Mouse (Mus musculus): Measurements from ENCODE around the gene Chd4.
"Not testable (repeated sequence)": the region's sequence is repeated elsewhere in the genome, so short reads cannot be mapped to it uniquely, and the experiment has no call there.

Gene Chd4

GRCm38 (mm10) chr6:125095391-125096278 lies at the start of gene Chd4:
Gene Chd4, plus strand, starts transcription at chr6:125095981.
- DNase-seq = peak; percentile 96

- peak; percentile 85 for DNase-seq
Measured at GRCm38 (mm10) chr6:125046691-125047090, 49.1 kb upstream of the Chd4 start.

DNA sequence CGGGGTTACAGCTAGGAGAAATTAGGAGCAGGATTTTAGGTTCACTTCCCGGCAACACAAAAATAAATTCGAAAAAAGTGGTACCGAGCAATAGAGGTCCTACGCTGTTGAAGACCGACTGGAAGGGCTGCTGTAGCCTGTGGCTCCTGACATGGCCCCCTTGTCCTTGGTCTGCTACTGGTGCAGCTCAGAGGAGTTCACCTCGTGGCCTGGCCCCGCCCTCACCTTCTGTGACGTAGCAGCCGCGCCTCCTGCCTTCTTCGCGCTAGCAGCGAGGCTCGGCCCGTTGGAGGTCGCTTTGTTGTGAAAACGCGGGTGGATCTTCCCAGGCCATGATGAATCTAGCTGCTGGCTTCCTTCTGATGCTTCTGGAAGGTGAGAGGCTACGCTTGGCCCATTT lies 46.1 kb upstream of the Chd4 start, which contains the start of gene Acrbp:
TSS of gene Acrbp (plus strand) at position 12 of the 400 bp plus-strand sequence.
- DNase-seq = no peak

DNA sequence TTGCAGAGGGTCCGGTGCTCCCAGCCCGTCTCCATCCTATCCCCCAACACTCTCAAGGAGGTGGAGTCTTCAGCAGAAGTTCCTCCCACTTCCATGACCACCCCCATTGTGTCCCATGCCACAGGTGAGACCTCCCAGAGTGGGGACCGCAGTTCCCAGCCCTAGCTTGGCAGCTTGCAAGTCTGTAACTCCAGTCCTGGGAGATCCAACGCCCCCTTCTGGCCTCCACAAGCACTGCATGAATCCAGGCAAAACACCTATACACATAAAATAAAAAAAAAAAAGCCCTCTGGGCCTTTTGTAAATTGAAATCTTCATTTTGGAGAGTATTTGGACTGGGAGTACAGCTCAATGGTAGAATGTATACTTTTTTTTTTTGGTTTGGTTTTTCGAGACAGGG lies 44.5 kb upstream of the Chd4 start:
- no peak for DNase-seq

- no peak for DNase-seq
Measured at GRCm38 (mm10) chr6:125061493-125061892, 34.3 kb upstream of the Chd4 start.

DNA sequence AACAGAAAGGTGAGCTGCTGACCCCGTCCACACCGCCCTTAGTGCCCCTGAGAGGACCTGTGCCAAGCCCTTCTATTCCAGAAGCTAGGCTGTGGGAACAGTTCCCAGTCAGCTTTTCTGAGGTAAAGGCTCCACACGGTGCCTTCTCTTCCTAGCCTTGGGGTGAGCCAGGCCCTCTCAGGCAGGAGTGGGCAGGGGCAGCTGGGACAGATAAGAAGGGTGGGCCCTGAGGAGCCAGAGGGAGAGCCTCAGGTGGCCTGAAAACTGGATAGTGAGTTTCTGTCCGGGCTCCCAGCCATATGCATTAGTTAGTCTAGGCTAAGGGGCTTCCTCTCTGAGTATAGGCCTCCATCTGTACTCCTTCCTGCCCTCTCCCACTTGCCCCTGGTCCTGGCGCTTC lies 33.3 kb upstream of the Chd4 start:
- no peak for DNase-seq

DNA sequence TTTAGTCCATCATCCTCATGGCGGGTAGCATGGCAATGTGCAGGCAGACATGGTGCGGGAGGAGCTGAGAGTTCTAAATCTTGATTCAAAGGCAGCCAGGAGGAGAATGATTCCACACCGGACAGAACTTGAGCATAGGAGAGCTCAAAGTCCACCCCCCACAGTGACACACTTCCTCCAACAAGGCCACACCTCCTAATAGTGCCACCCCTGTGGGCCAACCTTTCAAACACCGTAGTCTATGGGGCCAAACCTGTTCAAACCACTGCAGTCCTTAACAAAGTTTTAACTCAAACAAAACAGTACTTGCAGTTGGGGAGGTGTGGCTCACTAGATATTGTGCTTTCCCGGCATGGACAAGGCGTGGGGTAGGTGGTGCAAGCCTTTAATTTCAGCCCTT lies 31.9 kb upstream of the Chd4 start:
- DNase-seq = no peak

DNA sequence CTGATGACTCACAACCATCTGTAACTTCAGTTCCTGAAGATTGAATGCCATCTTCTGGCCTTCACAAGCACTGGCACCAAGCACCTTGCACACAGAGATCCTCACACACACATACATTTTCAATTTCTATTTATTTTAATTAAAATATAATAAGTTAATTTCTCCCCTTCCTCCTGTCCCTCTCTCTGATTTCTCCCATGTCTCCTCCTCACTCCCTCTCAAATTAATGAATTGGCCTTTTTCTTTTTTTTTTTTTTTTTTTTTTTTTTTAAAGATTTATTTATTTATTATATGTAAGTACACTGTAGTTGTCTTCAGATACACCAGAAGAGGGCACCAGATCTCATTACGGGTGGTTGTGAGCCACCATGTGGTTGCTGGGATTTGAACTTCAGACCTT lies 30.6 kb upstream of the Chd4 start:
- not testable (repeated sequence) for DNase-seq

- DNase-seq = no peak
Measured at GRCm38 (mm10) chr6:125067571-125067995, 28.2 kb upstream of the Chd4 start, which contains the start of gene Lpar5. Gene Lpar5, plus strand, starts transcription at chr6:125067920.

DNA sequence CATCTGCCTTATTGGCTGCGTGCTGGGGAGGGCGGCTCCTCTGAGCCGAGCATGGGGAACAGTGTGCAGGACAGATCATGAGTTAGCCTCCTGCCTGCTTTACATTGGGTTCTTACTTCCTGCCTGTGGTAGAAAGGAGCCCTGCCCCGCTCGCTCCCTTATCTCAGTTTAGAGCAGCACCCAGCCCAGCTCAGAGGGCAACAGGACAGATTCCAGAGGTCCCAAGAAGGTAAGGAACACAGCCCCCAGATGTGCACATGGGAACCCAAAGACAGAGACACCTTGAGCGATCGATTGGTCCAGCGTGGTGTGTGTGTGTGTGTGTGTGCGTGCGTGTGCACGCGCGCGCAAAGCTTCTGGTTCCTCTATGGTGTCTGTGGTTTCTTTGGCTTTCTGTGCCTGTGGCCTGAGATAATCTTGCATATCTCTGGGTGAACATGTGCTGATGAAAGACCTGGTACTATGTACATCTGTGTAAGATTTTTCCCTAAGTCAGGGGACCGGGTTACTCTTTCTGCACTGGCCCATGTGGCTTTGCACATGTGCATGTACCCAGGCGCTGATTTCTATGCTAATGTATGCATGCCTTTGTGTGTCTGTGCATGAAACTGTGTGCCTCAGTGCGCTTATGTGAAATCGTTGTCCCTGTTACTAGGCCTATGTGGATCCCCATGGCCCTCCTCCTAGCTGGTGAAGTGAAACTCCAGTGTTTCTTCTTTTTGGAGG lies 24.4 kb upstream of the Chd4 start:
- DNase-seq = no peak

DNA sequence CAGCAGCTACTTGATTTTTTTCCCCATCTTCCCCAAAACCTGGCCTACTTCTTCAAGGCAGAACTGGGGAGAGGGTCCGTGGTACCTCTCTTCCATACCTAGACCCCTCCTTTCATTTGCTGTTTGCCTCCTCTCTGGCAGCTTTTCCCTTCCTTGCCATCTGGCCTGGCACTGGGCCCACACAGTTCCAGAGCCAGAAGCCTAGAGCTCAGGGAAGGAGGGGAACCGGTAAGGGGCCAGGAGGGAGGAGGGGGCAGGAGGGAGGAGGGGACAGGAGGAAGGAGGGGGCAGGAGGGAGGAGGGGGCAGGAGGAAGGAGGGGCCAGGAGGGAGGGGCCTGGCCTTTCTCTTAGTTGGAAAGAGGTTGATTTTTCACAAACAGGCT lies 23.9 kb upstream of the Chd4 start:
- peak; percentile 84 for DNase-seq

DNA sequence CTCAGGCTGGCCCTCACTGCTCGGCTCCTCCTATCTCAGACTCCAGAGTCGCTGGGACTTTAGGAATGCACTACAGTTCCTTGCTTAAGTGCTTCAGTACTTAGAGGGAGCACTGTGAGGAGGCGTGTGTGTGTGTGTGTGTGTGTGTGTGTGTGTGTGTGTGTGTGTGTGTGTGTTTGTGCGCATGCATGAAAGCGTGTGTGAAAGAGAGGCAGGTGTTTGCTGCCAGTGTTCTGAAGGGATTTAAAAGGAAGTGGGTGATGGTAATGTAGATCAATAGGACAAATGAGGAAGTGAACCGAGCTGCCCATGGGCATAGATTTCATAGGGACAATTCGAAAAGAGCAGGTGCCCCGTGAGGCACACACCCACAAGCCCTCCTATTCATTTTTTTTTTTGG lies 22.0 kb upstream of the Chd4 start:
- no peak for DNase-seq

- no peak for DNase-seq
Measured at GRCm38 (mm10) chr6:125081394-125081793, 14.4 kb upstream of the Chd4 start.

DNA sequence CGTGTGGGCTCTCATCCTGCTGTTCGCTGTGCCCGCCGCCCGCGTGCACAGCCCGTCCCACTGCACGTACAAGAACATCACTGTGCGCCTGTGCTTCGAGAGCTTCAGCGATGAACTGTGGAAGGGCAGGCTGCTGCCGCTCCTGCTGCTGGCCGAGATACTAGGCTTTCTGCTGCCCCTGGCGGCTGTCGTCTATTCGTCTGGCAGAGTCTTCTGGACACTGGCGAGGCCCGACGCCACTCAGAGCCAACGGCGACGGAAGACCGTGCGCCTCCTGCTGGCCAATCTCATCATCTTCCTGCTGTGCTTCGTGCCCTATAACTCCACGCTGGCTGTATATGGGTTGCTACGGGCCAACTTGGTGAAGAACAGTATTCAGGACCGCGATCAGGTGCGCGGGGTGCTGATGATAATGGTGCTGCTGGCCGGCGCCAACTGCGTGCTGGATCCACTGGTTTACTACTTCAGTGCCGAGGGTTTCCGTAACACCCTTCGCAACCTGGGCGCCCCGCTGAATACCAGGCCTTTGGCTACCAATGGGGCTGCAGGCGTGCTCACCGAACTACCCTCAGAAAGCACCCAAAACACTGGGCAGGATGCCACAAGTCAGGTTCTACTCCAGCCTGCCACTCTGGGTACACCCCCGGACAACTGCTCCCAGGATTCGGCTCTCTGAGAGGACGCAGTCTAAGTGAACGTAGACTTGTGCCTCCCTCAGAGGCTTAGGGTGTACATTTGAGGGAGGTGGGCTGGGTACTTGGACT lies 13.8 kb upstream of the Chd4 start:
- DNase-seq = peak; percentile 76

DNA sequence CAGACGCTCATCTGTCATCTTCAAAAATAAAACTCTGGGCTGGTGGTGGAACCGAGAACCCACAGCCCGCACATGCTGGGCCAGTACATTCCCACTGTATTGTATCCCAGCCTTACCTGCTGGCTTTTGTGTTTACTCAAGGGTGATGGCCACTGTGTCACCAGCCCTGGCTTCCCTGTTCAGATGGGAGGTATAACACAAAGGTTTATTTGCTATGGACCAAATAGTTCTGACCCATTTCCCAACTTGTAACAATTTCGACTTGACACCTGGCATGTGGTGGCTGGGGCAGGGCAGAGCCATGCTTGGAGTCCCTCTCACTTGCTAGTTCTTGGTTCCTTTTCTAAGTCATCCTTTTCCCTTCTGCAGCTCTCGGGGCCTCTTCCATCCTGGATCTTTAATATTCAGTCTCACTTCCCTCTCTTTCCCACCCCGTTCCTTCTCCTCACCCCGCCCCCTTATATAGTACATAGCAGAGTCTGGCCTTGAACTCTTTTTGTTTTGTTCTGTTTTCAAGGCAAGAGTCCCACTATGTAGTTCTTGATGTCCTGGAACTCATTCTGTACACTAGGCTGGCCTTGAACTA lies 12.9 kb upstream of the Chd4 start:
- DNase-seq = no peak

DNA sequence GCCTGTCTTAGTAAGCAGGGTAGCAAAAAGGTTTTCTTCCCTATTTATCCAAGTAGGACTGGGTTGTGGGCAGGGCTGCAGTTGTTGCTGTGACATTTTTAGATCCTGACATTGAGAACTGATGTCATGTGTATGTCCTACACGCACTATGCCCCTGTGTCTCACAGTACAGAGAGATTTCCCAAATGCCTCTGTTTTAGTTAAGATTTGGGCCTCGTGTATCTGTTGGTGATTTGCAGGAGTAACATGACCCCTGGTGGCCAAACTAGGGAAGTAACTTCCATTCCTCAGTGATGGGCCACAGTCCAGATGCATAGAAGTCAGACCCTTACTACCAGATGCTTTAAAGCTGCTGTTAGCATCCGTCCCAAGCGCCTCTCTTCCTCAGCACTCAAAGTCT lies 11.4 kb upstream of the Chd4 start:
- peak; percentile 72 for DNase-seq

DNA sequence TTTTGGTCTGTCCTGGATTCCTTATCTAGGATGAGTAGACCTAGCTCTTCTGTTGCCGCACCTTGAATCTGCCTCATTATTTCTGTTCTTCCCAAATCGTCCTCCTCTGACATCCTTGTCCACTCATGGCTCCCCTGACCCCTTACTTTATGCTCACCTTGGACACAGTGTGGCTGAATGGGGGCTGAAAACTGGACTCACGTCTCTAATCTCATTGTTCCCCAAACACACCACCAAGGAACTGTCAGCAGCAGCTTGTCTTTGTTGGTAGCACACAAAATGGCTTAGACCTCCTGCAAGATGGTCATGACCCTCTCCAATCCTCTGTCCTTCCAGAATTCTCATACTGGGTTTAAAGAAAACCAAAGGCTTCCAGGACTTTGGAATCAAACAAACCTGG lies 7.8 kb upstream of the Chd4 start:
- no peak for DNase-seq

GRCm38 (mm10) chr6:125088561-125089321 lies 7.0 kb upstream of the Chd4 start:
- DNase-seq = peak; percentile 73

- DNase-seq = peak; percentile 73
Measured at GRCm38 (mm10) chr6:125089521-125090321, 6.1 kb upstream of the Chd4 start.

GRCm38 (mm10) chr6:125090341-125091085 lies 5.3 kb upstream of the Chd4 start:
- DNase-seq = no peak

All from cerebellum, adult 8-10 months (tissue).